Mouse (Mus musculus) midbrain, embryonic 10.5 days (tissue): ENCODE data around the gene Carf. TPM values are rescaled to one million over a fixed set of nuclear protein-coding genes. Genes with fewer than 3 reads are reported as not detected.
"Not testable (repeated sequence)": the region's sequence is repeated elsewhere in the genome, so short reads cannot be mapped to it uniquely, and the experiment has no call there.

Source experiments
- DNase-seq: peaks from one replicate; pipeline ENCODE4 v3.0.0-alpha.2; 2017; ENCODE audit warnings: low spot score
- H3K27ac ChIP-seq: fragments of 300-500 bp; sonication (generic); replicated peaks from 2 replicates; pipeline ENCODE4 v1.5.1; 2016; ENCODE audit warnings: mild to moderate bottlenecking
- H3K27me3 ChIP-seq: fragments of 300-500 bp; sonication (generic); 2 replicates; pipeline ENCODE4 v1.6.1; 2016; ENCODE audit warnings: low read depth, mild to moderate bottlenecking; ENCODE audit not compliant: poor library complexity, severe bottlenecking
- H3K36me3 ChIP-seq: fragments of 300-500 bp; sonication (generic); 2 replicates; pipeline ENCODE4 v1.6.1; 2016; ENCODE audit warnings: mild to moderate bottlenecking, moderate library complexity
- H3K4me1 ChIP-seq: fragments of 300-500 bp; sonication (generic); 2 replicates; pipeline ENCODE4 v1.6.1; 2016
- H3K4me3 ChIP-seq: fragments of 300-500 bp; sonication (generic); 2 replicates; pipeline ENCODE4 v1.5.1; 2016; ENCODE audit warnings: mild to moderate bottlenecking, moderate library complexity
- H3K9me3 ChIP-seq: fragments of 300-500 bp; sonication (generic); replicated peaks from 2 replicates; pipeline ENCODE4 v1.6.1; 2016; ENCODE audit warnings: mild to moderate bottlenecking
- whole genome bisulfite sequencing: fragments of 180-500 bp; shearing (Covaris S2); methylation state at CpG from one replicate; pipeline ENCODE4 v1.1.7; 2016; 5-methylcytosine and 5-hydroxymethylcytosine counted together
- polyA plus RNA-seq: library from polyadenylated mRNA; unstranded; fragments of >200 nt; fragmentation: Nextera tagmentation; extraction: Ambion mirVana; gene quantifications from 2 replicates; pipeline ENCODE4 v1.2.1, GENCODE M21; 2016

Gene Carf
- polyA plus RNA-seq, 1 experiment from 2014 or later: 4.2 TPM

GRCm38 (mm10) chr1:60137346-60137745, 39.3 kb downstream of the Carf start:
- H3K9me3 ChIP-seq: no peaks in the 10 kb centered on the region
- no peaks in the 10 kb centered on the region for H3K4me1 ChIP-seq
- DNase-seq: no peak
- 49% methylated on average over 9 of the region's 9 CpGs for WGBS
- H3K27ac ChIP-seq: no peak overlapping the region
- no peaks in the 10 kb centered on the region for H3K27me3 ChIP-seq
- H3K36me3 ChIP-seq: peaks cover 15% of the 10 kb centered on the region
- H3K4me3 ChIP-seq: no peak overlapping the region

GRCm38 (mm10) chr1:60152700-60153099, 54.7 kb downstream of the Carf start:
- Histone ChIP-seq H3K36me3 (0 out of 2 replicates have a peak, but pooled peaks cover 7% of the 10 kb centered on the region), H3K4me1 (no peaks in the 10 kb centered on the region), H3K4me3 (no peak overlapping the region), H3K27me3 (no peaks in the 10 kb centered on the region), H3K9me3 (no peaks in the 10 kb centered on the region), H3K27ac (no peak overlapping the region)
- 66% methylated on average over 5 of the region's 5 CpGs for WGBS
- DNase-seq: no peak

- Histone ChIP-seq H3K9me3 (no peaks in the 10 kb centered on the region), H3K36me3 (no peaks in the 10 kb centered on the region), H3K27ac (no peak overlapping the region), H3K4me1 (no peaks in the 10 kb centered on the region), H3K4me3 (no peak overlapping the region), H3K27me3 (no peaks in the 10 kb centered on the region)
- WGBS: 87% methylated on average over 7 of the region's 7 CpGs
- DNase-seq: no peak
Observed at GRCm38 (mm10) chr1:60156651-60157050, 58.6 kb downstream of the Carf start.

- Histone ChIP-seq H3K27me3 (no peaks in the 10 kb centered on the region), H3K9me3 (no peaks in the 10 kb centered on the region), H3K27ac (no peak overlapping the region), H3K36me3 (no peaks in the 10 kb centered on the region), H3K4me1 (no peaks in the 10 kb centered on the region), H3K4me3 (no peak overlapping the region)
- 59% methylated on average over 3 of the region's 3 CpGs for WGBS
- DNase-seq: peak; percentile 12
Observed at GRCm38 (mm10) chr1:60158411-60158810, 60.4 kb downstream of the Carf start.

- Histone ChIP-seq H3K9me3 (no peaks in the 10 kb centered on the region), H3K36me3 (no peaks in the 10 kb centered on the region), H3K27ac (no peak overlapping the region), H3K4me1 (no peaks in the 10 kb centered on the region), H3K4me3 (no peak overlapping the region), H3K27me3 (no peaks in the 10 kb centered on the region)
- DNase-seq: no peak
- WGBS: 90% methylated on average over 3 of the region's 3 CpGs
Observed at GRCm38 (mm10) chr1:60163676-60164075, 65.6 kb downstream of the Carf start.

GRCm38 (mm10) chr1:60169626-60170025, 71.6 kb downstream of the Carf start:
- no peak for DNase-seq
- 80% methylated on average over 2 of the region's 2 CpGs for WGBS
- Histone ChIP-seq H3K27ac (no peak overlapping the region), H3K4me1 (no peaks in the 10 kb centered on the region), H3K9me3 (no peaks in the 10 kb centered on the region), H3K27me3 (no peaks in the 10 kb centered on the region), H3K4me3 (no peak overlapping the region), H3K36me3 (no peaks in the 10 kb centered on the region)

GRCm38 (mm10) chr1:60170251-60170650, 72.2 kb downstream of the Carf start:
- H3K36me3 ChIP-seq: no peaks in the 10 kb centered on the region
- WGBS: 88% methylated on average over 2 of the region's 2 CpGs
- no peaks in the 10 kb centered on the region for H3K27me3 ChIP-seq
- no peak for DNase-seq
- H3K4me1 ChIP-seq: no peaks in the 10 kb centered on the region
- H3K9me3 ChIP-seq: no peaks in the 10 kb centered on the region
- no peak overlapping the region for H3K4me3 ChIP-seq
- no peak overlapping the region for H3K27ac ChIP-seq

GRCm38 (mm10) chr1:60173119-60173518, 75.1 kb downstream of the Carf start:
- Histone ChIP-seq H3K27ac (no peak overlapping the region), H3K27me3 (no peaks in the 10 kb centered on the region), H3K4me1 (no peaks in the 10 kb centered on the region), H3K9me3 (no peaks in the 10 kb centered on the region), H3K36me3 (no peaks in the 10 kb centered on the region), H3K4me3 (no peak overlapping the region)
- DNase-seq: no peak
- 87% methylated on average over 3 of the region's 3 CpGs for WGBS

- not testable (repeated sequence) for H3K36me3 ChIP-seq, H3K4me3 ChIP-seq, H3K27me3 ChIP-seq, DNase-seq, H3K27ac ChIP-seq, H3K9me3 ChIP-seq
- WGBS: 87% methylated on average over 1 of the region's 1 CpGs
- peaks cover 19% of the 10 kb centered on the region for H3K4me1 ChIP-seq
Observed at GRCm38 (mm10) chr1:60177814-60178213, 79.8 kb downstream of the Carf start.

- WGBS: 27% methylated on average over 4 of the region's 4 CpGs
Observed at GRCm38 (mm10) chr1:60179376-60179775, 81.3 kb downstream of the Carf start.

GRCm38 (mm10) chr1:60179932-60180783, 82.1 kb downstream of the Carf start, which contains the start of gene Nbeal1:
Gene Nbeal1, plus strand, starts transcription at chr1:60180599.
- no peaks in the 10 kb centered on the region for H3K9me3 ChIP-seq
- peak within 1 kb of the TSS; percentile 97 for H3K27ac ChIP-seq
- peak; percentile 100 for DNase-seq
- no peaks in the 10 kb centered on the region for H3K27me3 ChIP-seq
- H3K36me3 ChIP-seq: 0 out of 2 replicates have a peak, but pooled peaks cover 4% of the 10 kb centered on the region
- H3K4me1 ChIP-seq: peaks cover 19% of the 10 kb centered on the region
- peak within 1 kb of the TSS; percentile 80 for H3K4me3 ChIP-seq
- WGBS: under 1% methylated on average over 73 of the region's 74 CpGs

More at GRCm38 (mm10) chr1:60179376-60179775, 81.3 kb downstream of the Carf start:
- Histone ChIP-seq H3K4me3 (peak overlapping the region; percentile 80), H3K4me1 (peaks cover 19% of the 10 kb centered on the region), H3K9me3 (no peaks in the 10 kb centered on the region), H3K36me3 (no peaks in the 10 kb centered on the region), H3K27me3 (no peaks in the 10 kb centered on the region), H3K27ac (peak overlapping the region; percentile 97)
- DNase-seq: peak; percentile 17

- under 1% methylated on average over 30 of the region's 30 CpGs for WGBS
- Histone ChIP-seq H3K27ac (peak overlapping the region; percentile 97), H3K4me3 (peak overlapping the region; percentile 80), H3K4me1 (peaks cover 19% of the 10 kb centered on the region), H3K36me3 (0 out of 2 replicates have a peak, but pooled peaks cover 4% of the 10 kb centered on the region), H3K27me3 (no peaks in the 10 kb centered on the region), H3K9me3 (no peaks in the 10 kb centered on the region)
- no peak for DNase-seq
Observed at GRCm38 (mm10) chr1:60180784-60181221, 82.8 kb downstream of the Carf start.

GRCm38 (mm10) chr1:60188454-60188853, 90.4 kb downstream of the Carf start:
- H3K4me1 ChIP-seq: no peaks in the 10 kb centered on the region
- H3K27ac ChIP-seq: no peak overlapping the region
- no peaks in the 10 kb centered on the region for H3K27me3 ChIP-seq
- H3K9me3 ChIP-seq: no peaks in the 10 kb centered on the region
- H3K36me3 ChIP-seq: 0 out of 2 replicates have a peak, but pooled peaks cover 8% of the 10 kb centered on the region
- H3K4me3 ChIP-seq: no peak overlapping the region
- no peak for DNase-seq
